Mouse (Mus musculus): ENCODE measurements at regions not wholly inside any gene's neighbourhood (a gene's known extent, or its start where the extent isn't known, plus 50 kb on each side); places are given as distances from the start of the nearest gene placed in this dataset.

DNA sequence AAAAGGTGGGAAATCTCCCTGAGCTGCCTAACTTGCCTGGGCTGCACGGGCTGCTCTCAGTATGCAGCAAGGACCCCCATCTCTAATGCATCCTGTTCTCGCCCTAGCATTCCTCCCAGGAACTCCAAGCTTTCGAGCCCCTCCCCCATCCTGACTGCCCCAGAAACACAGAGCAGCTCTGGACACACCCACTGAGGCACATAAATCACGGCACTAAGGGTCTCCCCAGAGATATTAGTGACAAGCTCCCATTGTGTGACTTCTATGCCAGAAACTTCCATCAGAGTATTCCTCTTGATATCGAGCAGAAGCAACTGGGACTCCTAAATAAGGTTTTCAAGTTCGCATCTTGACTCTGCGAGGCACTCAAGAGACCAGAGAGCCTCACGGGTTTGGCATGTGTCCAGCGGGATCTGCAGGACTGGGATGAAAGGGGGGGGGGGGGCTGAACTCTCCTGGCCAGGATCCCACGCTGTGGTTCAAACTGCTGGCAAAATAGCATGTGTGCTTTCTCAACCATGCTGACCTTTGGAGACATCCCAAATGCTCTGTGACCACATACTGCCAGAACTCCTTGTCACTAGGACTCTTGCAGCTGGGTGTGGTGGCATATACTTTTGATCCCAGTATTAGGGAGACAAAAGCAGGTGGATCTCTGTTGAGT is 212.5 kb downstream of the Rybp start:
- no peak for TF ChIP-seq CTCF (IDR thresholded peaks at IDR 0.05)
- TF ChIP-seq POLR2A (IDR thresholded peaks at IDR 0.05; ENCODE audit: insufficient read depth, low read depth, low read length), result no peak
- TF ChIP-seq EP300 (IDR thresholded peaks at IDR 0.05; ENCODE audit: insufficient read depth, low read depth, low read length), result no peak
